Mouse (Mus musculus): ENCODE measurements around the gene Olfr399.

The Olfr399 gene

GRCm38 (mm10) chr11:74056451-74056850 lies at the start of gene Olfr399, which contains the start of gene Olfr139:
Gene Olfr399 (minus strand): TSS chr11:74056615.
Gene Olfr139 (minus strand): TSS chr11:74056551.
- DNase-seq (ENCODE audit: low read depth, low spot score): no peak

DNA sequence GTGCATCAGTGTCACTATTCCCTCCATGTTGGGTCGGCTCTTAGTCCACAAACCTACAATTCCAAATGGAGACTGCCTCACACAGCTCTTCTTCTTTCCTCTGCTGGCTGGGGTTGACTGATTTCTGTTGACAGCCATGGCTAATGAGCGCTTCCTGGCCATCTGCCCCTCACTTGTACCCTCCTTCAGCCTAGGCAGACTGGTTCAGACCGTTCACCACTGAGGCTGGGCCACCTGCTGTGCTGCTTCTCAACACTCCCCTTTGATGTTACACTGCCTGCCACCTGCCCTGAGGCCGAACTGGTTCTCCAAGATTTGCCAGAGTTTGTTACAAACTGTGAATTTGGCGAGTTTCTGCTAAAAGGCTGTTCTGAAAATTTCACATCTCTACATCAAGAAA lies 48.7 kb upstream of the Olfr399 start:
- DNase-seq (ENCODE audit: low read depth, low spot score): no peak

DNA sequence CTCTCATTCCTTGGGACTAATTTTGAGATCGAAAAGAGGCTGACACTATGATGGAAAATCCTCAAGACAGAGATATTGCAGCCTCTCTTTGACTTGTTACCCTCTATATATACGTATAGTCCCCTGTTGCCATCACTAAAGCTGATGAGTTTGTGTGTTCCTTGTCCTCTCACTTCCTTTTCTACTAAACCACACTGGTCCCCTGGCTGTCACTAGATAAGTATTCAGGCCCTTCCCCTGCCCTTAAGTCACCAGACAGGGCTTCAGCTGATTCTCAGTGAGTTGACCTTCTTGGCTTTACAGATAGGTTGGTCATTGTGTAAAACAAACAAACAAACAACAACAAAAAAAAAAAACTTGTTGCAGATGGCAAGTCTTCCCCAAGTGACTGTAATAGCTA lies 45.1 kb upstream of the Olfr399 start:
- no peak for DNase-seq (ENCODE audit: low read depth, low spot score)

DNA sequence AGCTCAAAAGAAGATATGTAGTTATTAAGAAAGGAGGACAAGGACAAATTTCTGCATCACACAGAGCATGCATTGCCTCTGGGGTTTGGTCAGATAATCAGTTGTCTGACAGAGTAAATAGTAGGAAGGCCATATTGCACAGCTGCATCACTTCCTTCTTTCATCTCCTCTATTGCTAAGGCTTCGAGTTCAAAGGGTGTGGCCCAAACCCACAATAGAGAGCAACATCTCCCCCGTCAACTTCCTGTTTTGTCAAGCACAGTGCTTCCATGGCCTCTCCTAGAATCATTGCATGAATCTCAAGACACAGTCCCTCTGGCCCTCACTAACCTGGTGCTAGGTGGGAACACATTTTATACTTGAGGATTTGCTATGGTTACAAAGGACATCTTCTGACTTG lies 44.3 kb upstream of the Olfr399 start:
- DNase-seq (ENCODE audit: low read depth, low spot score): no peak

- no peak for DNase-seq (ENCODE audit: low read depth, low spot score)
Observed at GRCm38 (mm10) chr11:74069655-74070054, 13.2 kb upstream of the Olfr399 start, which contains the start of gene Zfp616. Gene Zfp616 (plus strand): TSS chr11:74069955.

DNA sequence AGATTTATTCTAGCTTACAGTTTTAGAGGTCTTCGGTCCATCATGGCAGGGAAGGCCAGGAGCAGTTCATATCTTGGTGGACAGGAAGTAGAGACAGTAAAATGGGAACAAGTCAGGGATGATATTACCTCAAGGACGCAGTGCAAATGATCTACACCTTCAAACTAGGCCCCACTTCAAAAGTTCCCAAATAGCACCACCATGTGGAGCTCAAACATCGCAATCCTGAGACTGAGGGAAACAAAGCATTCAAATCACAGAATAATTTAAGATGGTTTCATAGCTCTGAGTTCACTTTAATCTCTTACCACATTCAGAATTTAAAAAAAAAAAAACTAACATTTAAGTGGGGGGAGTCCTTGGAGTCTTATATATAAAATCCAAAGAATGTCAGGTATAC lies 5.1 kb downstream of the Olfr399 start:
- no peak for DNase-seq (ENCODE audit: low read depth, low spot score)
